Mouse (Mus musculus) olfactory bulb, adult 2 months (tissue): Measurements from ENCODE around the gene Rbfox3. TPM values are rescaled to one million over a fixed set of nuclear protein-coding genes. Genes with fewer than 3 reads are reported as not detected.
A peak's percentile ranks its signal among the peaks of the same experiment; 100 is the strongest.

Experiments used
- H3K27ac ChIP-seq: fragments of 200-500 bp; 2 replicates; pipeline ENCODE4 v1.5.1; 2012; ENCODE audit warnings: low read depth, low read length; ENCODE audit not compliant: insufficient read depth
- H3K4me1 ChIP-seq: fragments of 200-500 bp; 2 replicates; pipeline ENCODE4 v1.6.1; 2012; ENCODE audit warnings: low read length; ENCODE audit not compliant: control insufficient read depth, insufficient read depth
- H3K4me3 ChIP-seq: fragments of 200-500 bp; 2 replicates; pipeline ENCODE4 v1.5.1; 2012; ENCODE audit warnings: mild to moderate bottlenecking, low read depth, low read length, moderate library complexity; ENCODE audit not compliant: insufficient read depth
- CTCF ChIP-seq: fragments of 200-500 bp; IDR thresholded peaks from 2 replicates; pipeline ENCODE4 v1.5.1; 2012; ENCODE audit warnings: low read depth, mild to moderate bottlenecking, low read length, moderate library complexity; ENCODE audit not compliant: insufficient read depth
- POLR2A ChIP-seq: fragments of 200-500 bp; IDR thresholded peaks from 2 replicates; pipeline ENCODE4 v1.6.1; 2012; ENCODE audit warnings: mild to moderate bottlenecking, low read depth, low read length, moderate library complexity; ENCODE audit not compliant: insufficient read depth
- WGBS: fragments of 180-500 bp; shearing (Covaris S2); methylation state at CpG from one replicate; pipeline ENCODE4 v1.1.7; 2018; 5-methylcytosine and 5-hydroxymethylcytosine counted together
- polyA plus RNA-seq: library from polyadenylated mRNA; stranded (reverse); fragments of >200 nt; gene quantifications from 2 replicates; pipeline ENCODE4 v1.2.4, GENCODE M21; 2012; ENCODE audit warnings: low replicate concordance; ENCODE audit not compliant: missing spikeins, insufficient read depth, insufficient read length

Rbfox3 gene
- polyA plus RNA-seq, 1 experiment, result not detected

GRCm38 (mm10) chr11:118874487-118875095, 36.8 kb downstream of the Rbfox3 start:
- H3K4me3 ChIP-seq, result no peak overlapping the region
- TF ChIP-seq CTCF (no peak), POLR2A (no peak)
- peaks cover 51% of the 10 kb centered on the region for H3K4me1 ChIP-seq
- H3K27ac ChIP-seq, result no peak overlapping the region; the same call in 1 of the 2 replicates
- 12% methylated on average over 7 of the region's 7 CpGs for WGBS

GRCm38 (mm10) chr11:118874022-118874421, 37.4 kb downstream of the Rbfox3 start:
- Histone ChIP-seq H3K4me3 (no peak overlapping the region), H3K27ac (no peak overlapping the region), H3K4me1 (peaks cover 51% of the 10 kb centered on the region)
- TF ChIP-seq CTCF (no peak), POLR2A (no peak)
- 48% methylated on average over 11 of the region's 11 CpGs for WGBS

GRCm38 (mm10) chr11:118871527-118871926, 39.9 kb downstream of the Rbfox3 start:
- Histone ChIP-seq H3K27ac (peak overlapping the region; percentile 17; the same call in 1 of the 2 replicates), H3K4me1 (peaks cover 47% of the 10 kb centered on the region), H3K4me3 (no peak overlapping the region)
- no peak for TF ChIP-seq CTCF
- TF ChIP-seq POLR2A, result no peak
- WGBS, result 49% methylated on average over 10 of the region's 10 CpGs

- Histone ChIP-seq H3K4me1 (peaks cover 55% of the 10 kb centered on the region), H3K4me3 (no peak overlapping the region), H3K27ac (peak overlapping the region; percentile 17; the same call in 1 of the 2 replicates)
- 81% methylated on average over 3 of the region's 3 CpGs for WGBS
- no peak for TF ChIP-seq CTCF
- no peak for TF ChIP-seq POLR2A
These were observed 48.0 kb downstream of the Rbfox3 start for GRCm38 (mm10) chr11:118863360-118863759.

- Histone ChIP-seq H3K27ac (peak overlapping the region; percentile 67), H3K4me3 (no peak overlapping the region), H3K4me1 (peaks cover 59% of the 10 kb centered on the region)
- 54% methylated on average over 15 of the region's 15 CpGs for WGBS
- no peak for TF ChIP-seq POLR2A
- TF ChIP-seq CTCF, result no peak
These were observed 49.5 kb downstream of the Rbfox3 start for GRCm38 (mm10) chr11:118861801-118862431.

- Histone ChIP-seq H3K27ac (peak overlapping the region; percentile 67), H3K4me1 (peaks cover 62% of the 10 kb centered on the region), H3K4me3 (no peak overlapping the region)
- WGBS, result 74% methylated on average over 6 of the region's 6 CpGs
- TF ChIP-seq POLR2A (no peak), CTCF (no peak)
These were observed 50.2 kb downstream of the Rbfox3 start for GRCm38 (mm10) chr11:118861246-118861645.

GRCm38 (mm10) chr11:118860812-118861211, 50.6 kb downstream of the Rbfox3 start:
- H3K4me1 ChIP-seq, result peaks cover 60% of the 10 kb centered on the region
- H3K27ac ChIP-seq, result no peak overlapping the region
- TF ChIP-seq CTCF, result no peak
- H3K4me3 ChIP-seq, result no peak overlapping the region
- 87% methylated on average over 8 of the region's 8 CpGs for WGBS

- Histone ChIP-seq H3K4me3 (no peak overlapping the region), H3K4me1 (peaks cover 53% of the 10 kb centered on the region), H3K27ac (no peak overlapping the region)
- TF ChIP-seq CTCF (no peak), POLR2A (no peak)
- 50% methylated on average over 5 of the region's 5 CpGs for WGBS
These were observed 51.6 kb downstream of the Rbfox3 start for GRCm38 (mm10) chr11:118859839-118860238.

GRCm38 (mm10) chr11:118858305-118858704, 53.1 kb downstream of the Rbfox3 start:
- TF ChIP-seq POLR2A (no peak), CTCF (no peak)
- Histone ChIP-seq H3K4me3 (no peak overlapping the region), H3K4me1 (peaks cover 51% of the 10 kb centered on the region), H3K27ac (no peak overlapping the region)
- 72% methylated on average over 11 of the region's 11 CpGs for WGBS

GRCm38 (mm10) chr11:118851391-118851790, 60.0 kb downstream of the Rbfox3 start:
- Histone ChIP-seq H3K4me1 (peaks cover 61% of the 10 kb centered on the region), H3K27ac (no peak overlapping the region), H3K4me3 (no peak overlapping the region)
- 57% methylated on average over 6 of the region's 6 CpGs for WGBS
- TF ChIP-seq POLR2A (no peak), CTCF (no peak)
